1 mouse cellular context compared by ENCODE assay signal in the genomic region with DNA sequence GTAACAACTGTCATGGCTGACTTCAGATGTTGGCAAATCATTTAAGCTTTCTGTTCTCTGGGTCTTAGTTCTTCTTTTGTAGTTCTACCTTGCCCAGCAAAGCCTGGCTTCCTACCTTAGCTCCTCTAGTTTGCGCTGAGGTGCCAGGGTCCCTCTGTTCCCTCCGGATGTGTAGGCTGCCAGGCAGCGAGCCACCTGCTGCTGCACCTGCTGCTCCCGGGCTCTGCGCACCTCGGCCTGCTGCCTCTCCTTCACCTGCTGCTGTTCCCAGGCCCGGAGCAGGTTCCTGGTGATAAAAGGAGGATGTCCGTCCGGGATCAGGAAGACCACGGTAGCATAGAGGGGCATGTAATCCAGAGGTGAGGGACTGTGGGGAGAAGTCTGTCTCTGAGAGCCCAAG.
TF ChIP-seq lines count a peak whose summit lies in the region.

No protein-coding gene starts in this region.

TF ChIP-seq in myocyte, 11 proteins besides CTCF, POLR2A, EP300 and RAD21:
- TF ChIP-seq USF1 (IDR thresholded peaks at IDR 0.05; ENCODE audit: low read depth) (no peak), TCF3 (IDR thresholded peaks at IDR 0.05; ENCODE audit: insufficient read length, low read depth) (no peak), TCF12 (IDR thresholded peaks at IDR 0.05; ENCODE audit: insufficient read depth, poor library complexity, severe bottlenecking) (no peak), MYOD1 (IDR thresholded peaks at IDR 0.05; ENCODE audit: control insufficient read depth in 1 of 3, insufficient read length in 2 of 3, low read depth in 2 of 3) (peak in 1 of 3 experiments; percentile 11), POLR2AphosphoS2 (IDR thresholded peaks at IDR 0.05; ENCODE audit: insufficient read length, low read depth) (peak; percentile 25), CEBPB (IDR thresholded peaks at IDR 0.05; ENCODE audit: insufficient read depth, poor library complexity, severe bottlenecking) (no peak), SRF (IDR thresholded peaks at IDR 0.05; ENCODE audit: control insufficient read depth, insufficient read length, low read depth) (no peak), MAX (IDR thresholded peaks at IDR 0.05; ENCODE audit: low read depth) (no peak), MYOG (IDR thresholded peaks at IDR 0.05; ENCODE audit: control insufficient read depth in 1 of 3, insufficient read depth in 1 of 3, insufficient read length in 2 of 3, low read depth in 2 of 3) (peak in 1 of 3 experiments; percentile 34)
